Mouse (Mus musculus) gastrocnemius, adult 2 months (tissue): Measurements from ENCODE around the gene Tuba1b. TPM values are rescaled to one million over a fixed set of nuclear protein-coding genes. Genes with fewer than 3 reads are reported as not detected.
A peak's percentile ranks its signal among the peaks of the same experiment; 100 is the strongest.
"Not testable (repeated sequence)": the region's sequence is repeated elsewhere in the genome, so short reads cannot be mapped to it uniquely, and the experiment has no call there.

ENCODE experiments used
- DNase-seq: peaks from one replicate; pipeline ENCODE4 v3.0.0; 2022
- H3K27ac ChIP-seq: fragments of 200-600 bp; 2 replicates; pipeline ENCODE4 v1.8.1; 2022; ENCODE audit warnings: mild to moderate bottlenecking
- H3K4me3 ChIP-seq: fragments of 200-600 bp; 2 replicates; pipeline ENCODE4 v1.8.1; 2022; ENCODE audit warnings: mild to moderate bottlenecking, moderate library complexity
- CTCF ChIP-seq: fragments of 200-600 bp; IDR thresholded peaks from 2 replicates; pipeline ENCODE4 v1.8.1; 2022; ENCODE audit warnings: antibody characterized with exemption, mild to moderate bottlenecking, moderate library complexity
- intact Hi-C: fragments of 180-260 bp; cut with DNase I; formaldehyde crosslinking; loops from one replicate; pipeline ENCODE4 v1.15.1; 2025
- long read RNA-seq, 2 experiments: library from polyadenylated mRNA; stranded (forward); transcript quantifications; one replicate each; pipeline ENCODE4 v2.0.0; 2021
- total RNA-seq, 2 experiments: library from RNA; stranded (reverse); gene quantifications; 2 replicates each; pipeline ENCODE4 v1.2.3; 2021

Gene Tuba1b
- total RNA-seq, result 10 to 100 TPM; 15.8 to 33.9 TPM
- long read RNA-seq, experiment 1, transcript Tuba1b-201 (4 exons, 1,743 nt), result major isoform, 106 of 109 reads
- long read RNA-seq, experiment 1, partial matches to known transcripts, result 3 of 109 reads
- long read RNA-seq, experiment 1, other reads (novel, unspliced or antisense), result 0 of 109 reads
- long read RNA-seq, experiment 2, transcript Tuba1b-201 (4 exons, 1,743 nt), result major isoform, 73 of 78 reads
- long read RNA-seq, experiment 2, partial matches to known transcripts, result 5 of 78 reads
- long read RNA-seq, experiment 2, other reads (novel, unspliced or antisense), result 0 of 78 reads

DNA sequence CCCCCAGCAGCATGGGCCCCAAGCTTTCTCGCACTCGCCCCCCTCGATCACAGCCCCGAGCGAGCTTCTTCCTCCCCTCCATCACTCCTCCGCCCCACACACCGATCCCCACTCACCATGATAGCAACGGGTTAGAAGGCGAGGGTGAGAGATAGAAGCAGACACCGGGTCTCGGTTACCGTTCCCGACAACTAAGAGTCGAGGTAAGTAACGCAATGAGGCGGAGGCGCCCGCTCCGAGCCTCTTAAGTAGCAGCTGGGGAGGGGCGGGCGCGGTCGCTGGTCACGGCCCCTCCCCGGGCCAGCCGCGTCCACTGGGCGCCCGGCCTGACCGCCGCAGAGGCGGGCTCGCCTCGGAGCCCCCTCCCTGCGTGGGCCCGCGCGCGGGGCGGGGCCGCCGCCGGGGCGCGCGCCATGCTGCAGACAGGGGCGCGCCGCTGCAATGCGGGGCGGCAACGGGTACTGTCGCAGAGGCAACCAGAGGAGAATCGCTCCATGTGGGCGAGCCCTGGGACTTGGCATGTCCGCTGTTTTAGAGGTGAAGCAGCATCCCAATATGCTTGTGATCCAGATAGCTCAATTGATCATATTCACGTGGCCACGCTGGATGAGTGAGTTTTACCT, at the start of gene Tuba1b:
Gene Tuba1b (minus strand): TSS at position 349 of the 623 bp plus-strand sequence.
- intact Hi-C loops, result loop anchor here (2.0 kb wide), 1 partner anchor 58 kb away; no protein-coding TSS in a partner anchor
- Histone ChIP-seq H3K27ac (peak within 1 kb of the TSS; percentile 92), H3K4me3 (peak within 1 kb of the TSS; percentile 85)
- TF ChIP-seq CTCF, result peak; percentile 24; the same call in 1 of the 2 replicates
- peak; percentile 95 for DNase-seq

DNA sequence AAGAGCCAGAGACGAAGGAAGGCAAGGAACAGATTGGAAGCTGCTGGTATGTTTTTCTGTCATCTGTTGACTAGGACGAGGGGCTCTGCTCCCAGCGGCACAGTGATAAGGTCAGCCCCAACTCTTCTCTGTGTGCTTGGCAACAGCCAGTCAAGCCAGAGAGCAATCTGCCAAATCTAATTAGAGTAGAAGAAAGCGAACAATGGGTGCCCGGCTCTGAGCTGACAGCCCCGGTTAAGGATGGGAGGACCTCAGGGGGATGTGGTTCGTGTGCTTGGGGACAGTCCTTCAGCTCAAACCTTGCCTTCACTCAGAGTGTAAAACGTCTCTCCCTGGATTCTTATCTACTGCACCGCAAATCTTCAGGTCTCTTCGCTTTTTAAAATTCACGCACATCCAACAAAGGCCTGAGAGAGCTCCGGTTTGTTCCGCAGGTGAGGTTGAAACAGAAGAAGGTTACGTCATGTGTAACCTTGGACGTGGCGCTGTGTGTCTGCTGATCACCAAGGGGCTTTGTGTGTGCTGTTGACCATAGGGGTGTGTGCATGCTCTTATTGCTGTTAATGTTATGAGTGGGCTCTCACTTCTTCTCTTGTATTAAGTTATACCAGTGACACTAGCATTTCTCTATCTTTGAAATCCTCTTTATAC, 49.2 kb upstream of the Tuba1b start:
- TF ChIP-seq CTCF, result no peak
- Histone ChIP-seq H3K27ac (no peak overlapping the region), H3K4me3 (no peak overlapping the region)
- no peak for DNase-seq
- intact Hi-C loops, result no loop called here

DNA sequence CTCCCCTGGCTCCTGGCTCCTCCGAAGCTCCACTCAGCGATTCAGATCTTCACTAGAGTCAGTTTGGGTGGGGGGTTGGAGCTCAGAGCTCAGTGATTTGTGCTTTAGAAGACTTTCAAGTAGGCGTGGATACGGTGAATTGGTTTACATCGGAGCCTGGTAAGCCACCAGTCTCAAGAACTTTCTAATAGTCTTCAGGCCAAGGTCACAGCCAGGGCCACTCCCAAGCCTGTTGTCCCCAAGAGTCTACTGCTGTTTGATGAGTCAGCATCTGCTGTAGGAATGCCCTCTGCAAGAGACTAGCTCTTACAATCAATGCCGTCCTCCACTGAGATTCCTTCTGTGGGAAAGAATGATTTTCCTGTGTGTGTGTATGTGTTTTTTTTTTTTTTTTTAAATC, 47.7 kb upstream of the Tuba1b start:
- no peak for TF ChIP-seq CTCF
- Histone ChIP-seq H3K4me3 (no peak overlapping the region), H3K27ac (no peak overlapping the region)
- DNase-seq, result no peak
- intact Hi-C loops, result no loop called here

DNA sequence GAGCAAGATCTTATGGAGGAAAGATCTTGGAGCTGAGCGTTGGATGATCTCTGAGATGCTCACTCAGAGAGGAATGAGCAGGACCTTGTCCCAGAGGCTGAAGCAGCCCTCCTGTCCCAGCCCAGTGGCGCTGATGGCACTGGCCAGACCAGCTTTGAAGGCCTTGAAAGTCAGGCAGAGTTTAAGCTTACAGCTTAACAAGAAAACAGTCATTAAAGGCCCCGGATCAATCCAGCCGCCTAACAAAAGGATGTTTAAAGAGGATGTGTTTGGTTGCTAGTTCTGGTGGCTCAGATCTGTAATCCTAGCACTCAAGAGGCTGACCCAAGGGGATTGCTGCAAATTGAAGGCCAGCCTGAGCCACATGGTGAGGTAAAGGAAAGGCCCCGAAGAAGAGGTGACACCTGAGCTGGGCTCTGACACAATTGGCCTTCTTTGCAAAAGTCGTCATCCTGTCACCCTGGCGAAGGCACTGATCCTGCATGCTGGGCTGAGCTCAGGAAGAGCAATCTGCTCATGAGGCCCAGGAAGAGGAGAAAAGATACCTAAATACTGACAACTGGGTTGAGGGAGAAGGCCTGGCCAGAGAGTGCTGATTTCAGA, 45.7 kb upstream of the Tuba1b start:
- Histone ChIP-seq H3K4me3 (no peak overlapping the region), H3K27ac (no peak overlapping the region)
- TF ChIP-seq CTCF, result no peak
- intact Hi-C loops, result no loop called here
- DNase-seq, result no peak

DNA sequence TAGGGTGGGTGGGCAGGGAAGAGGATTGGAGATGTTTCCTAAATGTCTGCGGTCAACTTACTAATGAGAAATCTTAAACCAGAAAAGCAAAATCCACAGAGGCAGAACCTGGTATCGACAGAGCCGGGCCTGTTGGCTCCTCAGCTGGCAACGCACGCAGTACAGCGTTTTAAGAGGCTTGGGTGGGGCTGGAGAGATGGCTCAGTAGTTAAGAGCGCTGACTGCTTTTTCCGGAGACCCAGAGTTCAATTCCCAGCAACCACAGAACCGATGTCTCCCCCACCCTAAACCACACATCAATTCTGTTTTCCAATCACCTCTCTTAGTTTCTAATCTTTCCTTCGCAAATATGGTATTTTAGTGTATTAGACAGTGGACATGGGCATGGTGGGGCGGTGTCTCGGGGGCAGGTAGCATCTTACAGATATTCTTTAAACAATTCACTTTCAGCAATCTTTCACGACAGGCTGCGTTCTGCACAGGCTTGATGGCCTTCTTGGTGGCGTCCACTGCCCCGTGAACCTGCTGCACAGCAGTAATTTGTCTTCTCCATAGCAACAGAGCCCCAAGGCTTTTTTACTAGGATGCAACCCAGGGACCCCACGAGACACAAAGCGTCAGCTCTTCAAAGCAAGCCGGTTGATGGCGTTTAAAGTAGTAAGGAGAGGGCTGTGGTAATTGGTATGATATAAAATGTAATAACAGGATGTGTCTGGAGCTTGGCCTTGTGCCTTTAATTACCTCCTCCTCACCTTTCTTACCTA, 44.2 kb upstream of the Tuba1b start:
- Histone ChIP-seq H3K4me3 (peak overlapping the region; percentile 57), H3K27ac (peak overlapping the region; percentile 81)
- no peak for DNase-seq
- no peak for TF ChIP-seq CTCF
- intact Hi-C loops, result no loop called here

DNA sequence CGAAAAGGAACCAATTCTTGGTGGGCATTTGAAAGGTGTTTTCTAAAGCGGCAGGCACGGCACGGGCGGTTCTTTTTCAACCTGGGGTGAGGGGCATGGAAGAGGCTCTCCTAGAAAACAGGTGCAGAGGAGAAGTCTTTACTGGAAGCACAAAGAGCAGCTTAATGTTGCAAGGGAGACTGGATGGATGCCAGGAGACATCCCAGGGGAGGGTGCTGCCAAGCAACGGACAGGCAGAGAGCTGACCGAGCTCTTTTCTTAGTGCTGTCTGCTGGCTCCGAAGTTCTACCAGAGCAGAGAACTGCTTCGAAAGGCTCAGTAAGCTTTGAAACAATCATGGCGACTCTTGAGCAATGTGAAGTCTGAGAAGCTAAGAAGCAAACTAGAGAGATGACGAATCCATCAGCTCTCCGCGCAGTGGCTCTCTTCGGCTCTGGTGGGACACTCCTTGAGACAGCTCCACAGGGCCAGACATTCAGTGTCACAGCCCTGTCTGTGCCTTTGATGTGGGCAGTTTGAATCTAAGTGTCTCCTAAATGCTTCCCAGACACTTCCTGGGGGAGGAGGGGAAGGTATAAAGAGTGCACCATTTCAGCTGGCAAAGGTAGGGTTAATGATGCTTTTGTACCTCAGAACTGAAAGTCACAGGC, 43.5 kb upstream of the Tuba1b start:
- intact Hi-C loops, result no loop called here
- H3K27ac ChIP-seq, result peak overlapping the region; percentile 81
- peak overlapping the region; percentile 57 for H3K4me3 ChIP-seq
- no peak for TF ChIP-seq CTCF
- DNase-seq, result peak; percentile 95

DNA sequence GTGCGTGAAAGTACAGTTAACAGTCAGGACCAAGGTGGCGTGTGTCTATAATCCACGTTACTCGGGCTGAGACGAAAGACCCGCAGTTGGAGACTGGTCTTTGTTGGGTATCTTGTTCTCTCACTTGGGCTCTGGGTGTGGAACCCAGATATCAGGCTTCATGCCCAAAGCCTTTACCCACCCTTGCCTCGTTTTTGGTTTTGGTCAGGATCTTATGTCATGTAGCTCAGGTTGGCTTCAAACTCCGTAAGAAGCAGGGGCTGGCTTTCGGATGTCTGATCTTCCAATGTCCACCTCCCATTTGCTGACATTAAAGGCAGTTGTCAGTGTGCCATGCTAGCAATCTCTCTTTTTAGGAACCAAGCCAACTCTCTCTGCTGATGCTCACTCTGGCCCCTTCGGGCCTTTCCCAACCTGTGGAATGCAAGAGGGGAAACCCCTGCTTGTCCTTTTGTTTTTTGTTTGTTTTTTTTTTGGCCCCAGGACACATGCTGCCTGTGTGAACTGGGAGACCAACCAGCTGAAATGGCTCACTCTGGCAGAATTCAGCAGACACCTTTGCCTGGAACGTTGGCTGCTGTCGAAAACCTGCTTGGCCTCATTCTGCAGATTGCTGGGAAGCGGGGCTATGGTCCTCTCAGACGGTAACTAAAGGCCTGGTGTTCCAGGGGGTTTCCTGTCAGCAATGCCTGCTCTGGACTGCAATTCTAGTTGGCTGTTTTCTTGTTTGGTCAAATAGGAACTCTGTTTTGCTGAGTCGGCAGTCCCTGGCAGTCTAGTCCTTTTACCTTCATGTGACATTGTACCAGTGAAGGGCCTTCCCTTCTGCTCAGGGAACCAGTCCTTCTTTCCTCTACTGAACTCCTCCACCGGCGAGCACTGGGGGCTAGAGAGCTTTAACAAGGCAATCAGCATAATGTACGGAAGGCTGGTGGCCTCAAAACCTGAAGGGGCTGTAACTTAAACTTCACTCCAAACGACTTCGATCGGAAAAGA, 42.7 kb upstream of the Tuba1b start:
- no peak for TF ChIP-seq CTCF
- no peak for DNase-seq
- Histone ChIP-seq H3K4me3 (peak overlapping the region; percentile 57), H3K27ac (peak overlapping the region; percentile 81)
- intact Hi-C loops, result no loop called here

DNA sequence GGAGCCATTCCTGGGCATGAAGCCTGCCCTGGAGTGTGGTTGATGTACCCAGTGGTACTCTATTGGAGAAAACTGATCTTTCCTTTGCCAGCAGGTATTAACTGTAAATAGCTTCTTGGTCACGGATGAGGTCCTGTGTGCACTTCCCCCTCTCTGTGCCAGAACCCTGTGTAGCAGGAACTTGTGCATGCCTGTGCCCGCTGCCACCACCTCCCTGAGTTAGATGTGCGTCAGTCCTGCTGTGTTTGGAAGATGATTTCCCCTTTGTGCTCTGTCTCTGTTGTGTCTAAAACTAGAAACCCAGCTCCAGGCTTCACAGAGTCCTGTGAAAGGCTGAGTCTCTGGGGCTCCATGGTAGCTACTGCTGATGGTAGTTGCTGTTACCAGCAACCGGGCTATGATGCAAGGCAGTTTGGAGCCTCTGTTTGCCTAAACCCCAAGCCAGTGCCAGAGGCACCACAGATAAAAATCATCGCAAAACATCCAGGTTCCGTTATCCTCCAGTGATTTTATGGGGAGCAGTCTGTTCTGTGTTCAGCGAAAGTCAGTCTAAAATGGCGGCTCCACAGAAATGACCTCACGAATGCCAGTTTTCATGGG, 38.8 kb upstream of the Tuba1b start:
- no peak for TF ChIP-seq CTCF
- H3K4me3 ChIP-seq, result no peak overlapping the region
- no peak for DNase-seq
- intact Hi-C loops, result no loop called here
- H3K27ac ChIP-seq, result no peak overlapping the region

DNA sequence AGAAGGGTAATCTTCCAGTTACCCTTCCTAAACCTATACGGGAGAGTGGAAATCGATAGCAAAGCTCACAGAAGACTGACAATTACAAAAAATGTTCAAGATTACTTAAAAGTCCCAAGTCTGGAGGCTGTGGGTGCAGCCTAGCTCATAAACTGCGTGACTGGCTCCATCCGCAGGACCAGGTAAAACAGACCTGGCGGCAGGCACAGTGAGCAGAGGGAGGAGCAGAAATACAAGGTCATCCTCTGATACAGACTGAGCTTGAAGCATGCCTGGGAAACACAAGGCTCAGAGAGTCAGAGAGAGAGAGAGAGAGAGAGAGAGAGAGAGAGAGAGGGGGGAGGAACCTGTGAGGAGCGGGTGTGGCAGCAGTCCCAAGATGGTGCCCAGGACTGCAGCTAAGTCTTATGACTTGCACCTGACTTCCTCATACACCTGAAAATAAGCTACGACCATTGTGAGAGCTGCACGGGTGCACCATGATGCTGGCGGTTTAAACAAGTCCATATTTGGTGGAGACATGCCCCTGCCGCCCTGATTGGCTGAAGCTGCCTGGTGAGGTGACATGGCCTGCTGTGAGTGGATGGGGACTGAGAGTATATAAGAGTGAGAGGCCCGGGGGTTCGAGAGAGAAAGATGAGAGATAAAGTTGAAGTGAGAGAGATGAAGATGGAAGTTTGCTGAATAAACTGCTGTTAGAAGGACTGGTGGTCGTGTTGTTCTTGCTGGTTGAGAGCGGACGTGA, 37.4 kb upstream of the Tuba1b start:
- H3K4me3 ChIP-seq, DNase-seq, intact Hi-C loops, H3K27ac ChIP-seq: not testable (repeated sequence)

DNA sequence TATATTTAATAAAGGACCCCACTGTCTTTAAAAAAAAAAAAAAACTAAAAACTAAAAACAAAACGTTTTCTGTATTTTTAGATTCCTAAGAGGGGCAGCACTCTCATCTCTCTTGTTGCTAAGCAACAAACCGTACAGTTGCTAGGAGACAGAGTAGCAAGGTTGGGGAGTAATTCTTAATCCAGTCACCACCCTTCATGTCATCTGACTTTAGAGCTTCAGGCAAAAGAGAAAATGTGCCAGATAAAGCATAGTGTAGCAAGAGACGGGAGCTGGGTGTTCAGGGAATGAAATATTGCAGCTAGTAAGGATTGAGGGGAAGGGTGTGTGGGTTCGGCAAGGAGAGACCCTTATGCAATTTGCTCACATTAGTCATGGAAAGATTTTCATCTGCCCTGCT, 36.7 kb upstream of the Tuba1b start:
- no peak for DNase-seq
- no peak for TF ChIP-seq CTCF
- H3K27ac ChIP-seq, result no peak overlapping the region
- H3K4me3 ChIP-seq, result no peak overlapping the region
- intact Hi-C loops, result no loop called here
